Mouse (Mus musculus) gastrocnemius, postnatal 14 days (tissue): ENCODE results near the gene Eif2ak3. TPM values are rescaled to one million over a fixed set of nuclear protein-coding genes. Genes with fewer than 3 reads are reported as not detected.
A peak's percentile ranks its signal among the peaks of the same experiment; 100 is the strongest.

ENCODE experiments used
- DNase-seq: peaks from one replicate; pipeline ENCODE4 v3.0.0; 2021; ENCODE audit warnings: mixed read lengths
- intact Hi-C: fragments of 180-260 bp; cut with DNase I; formaldehyde crosslinking; loops from one replicate; pipeline ENCODE4 v1.15.1; 2025; ENCODE audit warnings: low total_unique reads
- total RNA-seq, 2 experiments: library from RNA; stranded (reverse); gene quantifications; 2 replicates each; pipeline ENCODE4 v1.2.3; 2021

Gene Eif2ak3
- total RNA-seq, 2 experiments from 2014 or later = 7.0 to 9.5 TPM

GRCm38 (mm10) chr6:70875017-70875416 lies 30.7 kb downstream of the Eif2ak3 start:
- intact Hi-C loops = no loop called here
- DNase-seq = no peak

- DNase-seq = peak; percentile 48
These were observed 36.5 kb downstream of the Eif2ak3 start for GRCm38 (mm10) chr6:70880714-70881304.

DNA sequence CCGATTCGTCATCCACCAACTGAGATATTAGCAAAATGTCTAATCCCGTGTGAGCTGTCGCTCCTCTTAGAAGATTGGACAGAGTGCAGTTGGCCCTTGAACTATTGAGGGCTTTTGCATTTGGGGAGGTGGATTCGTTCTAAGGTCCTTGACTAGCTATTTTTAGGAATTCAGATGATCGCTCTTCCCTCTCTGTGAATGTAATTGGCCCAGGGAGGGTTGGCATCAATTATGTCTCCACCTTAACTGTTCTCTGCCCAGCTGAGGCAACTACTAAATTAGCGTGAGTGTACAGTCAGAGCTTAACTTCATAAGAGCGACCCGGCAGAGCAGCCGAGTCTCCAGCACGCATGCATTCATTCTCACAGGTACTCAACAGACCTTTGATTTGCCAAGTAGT lies 43.7 kb downstream of the Eif2ak3 start:
- DNase-seq = no peak
- intact Hi-C loops = no loop called here

More at GRCm38 (mm10) chr6:70880714-70881304, 36.5 kb downstream of the Eif2ak3 start:
- intact Hi-C loops = loop anchor here (2.0 kb wide), 1 partner anchor 68 kb away; no protein-coding TSS in a partner anchor

DNA sequence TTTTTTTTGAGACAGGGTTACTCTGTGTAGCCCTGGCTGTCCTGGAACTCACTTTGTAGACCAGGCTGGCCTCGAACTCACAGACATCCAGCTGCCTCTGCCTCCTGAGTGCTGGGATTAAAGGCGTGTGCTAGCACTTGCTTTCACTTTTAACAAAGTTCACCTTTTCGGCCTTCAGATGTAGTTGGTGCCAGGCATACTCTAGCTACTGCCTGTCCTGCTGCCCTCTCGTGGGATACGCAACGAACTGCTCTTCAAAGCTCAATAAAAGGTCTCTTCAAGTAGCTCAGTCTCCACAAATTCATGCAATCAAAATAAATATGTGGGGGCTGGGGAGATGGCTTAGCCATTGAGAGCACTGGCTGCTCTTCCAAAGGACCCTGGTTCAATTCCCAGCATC lies 53.9 kb downstream of the Eif2ak3 start:
- no peak for DNase-seq

DNA sequence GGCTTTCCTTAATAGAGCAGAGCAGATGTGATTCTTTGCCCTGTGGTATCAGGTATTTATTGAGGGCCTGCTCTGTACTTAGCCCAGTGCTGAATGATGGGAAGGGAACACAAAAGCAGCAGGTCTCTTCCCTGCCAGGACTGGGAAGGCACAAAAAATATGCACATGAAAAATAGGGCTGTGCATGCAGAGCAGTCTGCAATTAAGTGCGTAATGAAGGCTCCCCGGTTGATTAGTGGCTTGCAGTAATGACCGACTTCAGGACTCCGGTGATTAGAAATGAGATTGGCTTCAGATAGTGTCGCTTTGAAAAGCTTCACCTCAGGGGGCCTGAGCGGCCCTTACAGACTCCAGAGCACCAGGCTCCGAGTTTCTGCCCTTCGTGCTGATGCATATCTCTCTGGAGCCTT lies 55.3 kb downstream of the Eif2ak3 start:
- intact Hi-C loops = no loop called here
- DNase-seq = no peak

More for the DNA sequence above, 53.9 kb downstream of the Eif2ak3 start:
- intact Hi-C loops = no loop called here

DNA sequence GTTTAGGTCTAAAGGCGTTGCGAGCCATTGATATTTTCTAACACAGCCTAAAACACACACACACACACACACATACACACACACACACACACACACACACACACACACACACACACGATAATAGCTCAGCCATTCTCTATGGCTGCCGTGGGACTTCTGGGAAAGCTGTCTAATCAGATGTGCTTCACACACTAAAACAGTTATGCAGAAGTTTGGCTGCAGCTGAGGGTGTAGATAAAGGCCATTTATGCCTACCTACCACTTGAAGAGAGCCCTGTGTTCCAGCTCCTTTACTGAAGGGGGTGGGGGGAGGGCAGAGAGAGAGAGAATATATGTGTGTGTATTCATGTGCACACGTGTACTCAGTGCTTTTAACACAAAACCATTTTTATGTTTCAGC lies 59.4 kb downstream of the Eif2ak3 start:
- no peak for DNase-seq
- intact Hi-C loops = no loop called here

DNA sequence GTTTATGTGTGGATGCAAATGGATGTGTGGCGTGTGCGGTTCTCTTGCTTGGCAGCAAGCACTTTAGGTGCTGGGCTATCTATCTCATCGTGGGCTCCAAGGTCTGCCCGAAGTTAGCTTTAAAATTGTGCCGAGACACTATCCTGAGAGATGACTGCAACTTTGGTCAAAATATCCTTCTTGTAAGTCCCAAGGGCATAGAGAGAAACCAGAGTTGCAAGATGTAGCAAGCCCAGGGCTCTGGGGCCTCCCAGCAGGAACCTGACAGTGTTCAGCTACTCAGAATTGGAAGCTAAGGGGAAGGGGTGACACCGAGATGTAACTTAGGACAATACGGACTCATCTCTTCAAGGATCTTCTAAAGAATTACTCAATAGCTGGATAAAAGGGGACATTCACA lies 65.3 kb downstream of the Eif2ak3 start:
- intact Hi-C loops = no loop called here

DNA sequence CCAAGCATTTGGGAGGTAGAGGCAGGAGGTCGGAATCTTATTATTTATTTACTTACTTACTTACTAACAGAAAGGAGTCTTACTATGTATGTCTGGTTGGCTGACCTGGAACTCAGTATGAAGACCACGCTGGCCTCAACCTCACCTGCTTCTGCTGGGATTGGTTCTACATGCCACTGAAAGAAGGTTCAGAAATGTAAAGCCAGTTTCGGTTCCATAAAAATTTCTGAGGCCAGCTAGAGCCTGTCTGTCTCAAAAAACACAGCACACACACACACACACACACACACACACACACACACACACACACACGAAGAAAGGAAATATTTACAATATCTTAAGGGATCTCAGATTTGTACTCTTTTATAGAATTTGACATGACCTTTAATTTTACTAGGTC lies 66.0 kb downstream of the Eif2ak3 start:
- intact Hi-C loops = no loop called here
- no peak for DNase-seq

More for the DNA sequence above, 65.3 kb downstream of the Eif2ak3 start:
- DNase-seq = no peak

GRCm38 (mm10) chr6:70911668-70912395 lies 67.5 kb downstream of the Eif2ak3 start:
- intact Hi-C loops = no loop called here
- no peak for DNase-seq

- DNase-seq = no peak
- intact Hi-C loops = no loop called here
These were observed 68.1 kb downstream of the Eif2ak3 start for GRCm38 (mm10) chr6:70912396-70912765.

- no peak for DNase-seq
- intact Hi-C loops = no loop called here
These were observed 74.5 kb downstream of the Eif2ak3 start, which contains the start of gene Tex37 for GRCm38 (mm10) chr6:70918827-70919226. Gene Tex37 (minus strand): TSS chr6:70918927.

- peak; percentile 15 for DNase-seq
- intact Hi-C loops = no loop called here
These were observed 77.2 kb downstream of the Eif2ak3 start for GRCm38 (mm10) chr6:70921274-70922074.

- intact Hi-C loops = no loop called here
- no peak for DNase-seq
These were observed 87.5 kb downstream of the Eif2ak3 start for GRCm38 (mm10) chr6:70931801-70932200.

DNA sequence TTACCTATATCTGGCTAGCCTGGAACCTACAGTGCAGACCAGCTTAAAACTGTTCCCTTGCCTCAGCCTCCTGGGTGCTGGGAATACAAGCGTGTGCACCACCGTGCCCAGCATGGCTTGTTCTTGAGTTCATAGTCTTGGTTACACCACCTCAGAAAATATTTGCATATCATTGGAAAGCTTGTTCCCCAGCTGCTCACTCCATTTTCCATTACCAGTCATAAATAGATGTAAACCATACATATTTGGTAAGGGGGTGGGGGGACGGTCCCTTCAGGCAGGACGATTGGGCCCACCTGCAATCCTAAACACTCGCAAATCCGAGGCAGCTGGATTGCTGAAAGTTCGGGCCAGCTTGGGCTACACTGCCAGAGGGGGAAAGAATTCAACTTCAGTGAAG lies 109.0 kb downstream of the Eif2ak3 start:
- intact Hi-C loops = loop anchor here (2.0 kb wide), 1 partner anchor 172 kb away; no protein-coding TSS in a partner anchor
- no peak for DNase-seq

- DNase-seq = no peak
- intact Hi-C loops = no loop called here
These were observed 109.7 kb downstream of the Eif2ak3 start for GRCm38 (mm10) chr6:70954040-70954439.

Other genes starting within 250 kb of the Eif2ak3 start
- 1 to 10 TPM; 8.5 to 9.4 TPM for gene Rpia, start 52.3 kb upstream of the Eif2ak3 start, total RNA-seq
- not detected for gene Tex37, start 74.4 kb downstream of the Eif2ak3 start, total RNA-seq
- gene Foxi3, start 112.0 kb downstream of the Eif2ak3 start, total RNA-seq = not detected